Mouse (Mus musculus): ENCODE measurements around the gene Vmn1r31. TPM values are rescaled to one million over a fixed set of nuclear protein-coding genes. Genes with fewer than 3 reads are reported as not detected.

Gene Vmn1r31
- total RNA-seq (2021): not detected

DNA sequence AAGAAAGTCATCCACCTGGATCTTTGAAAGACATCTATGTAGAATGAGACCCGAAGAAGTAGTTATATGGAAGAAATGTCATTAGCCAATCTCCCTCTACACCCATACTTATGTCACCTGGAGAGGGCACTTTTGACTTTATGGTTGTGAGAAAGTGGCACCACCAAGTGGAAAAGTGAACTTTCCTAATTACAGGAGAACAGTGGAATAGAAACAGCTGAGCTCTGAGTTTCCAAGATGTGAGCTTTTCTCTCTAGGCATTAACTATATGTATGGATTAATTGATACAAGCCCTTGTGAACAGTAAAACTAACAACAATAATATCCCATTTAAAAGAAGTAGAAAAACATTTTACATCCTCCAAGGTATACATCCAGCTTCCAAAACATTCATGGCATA is at the start of gene Vmn1r31:
Vmn1r31 (minus strand) TSS at position 101 of the 400 bp plus-strand sequence.
- DNase-seq (ENCODE audit: low spot score): no peak
- intact Hi-C loops (cut with DNase I): no loop called here

DNA sequence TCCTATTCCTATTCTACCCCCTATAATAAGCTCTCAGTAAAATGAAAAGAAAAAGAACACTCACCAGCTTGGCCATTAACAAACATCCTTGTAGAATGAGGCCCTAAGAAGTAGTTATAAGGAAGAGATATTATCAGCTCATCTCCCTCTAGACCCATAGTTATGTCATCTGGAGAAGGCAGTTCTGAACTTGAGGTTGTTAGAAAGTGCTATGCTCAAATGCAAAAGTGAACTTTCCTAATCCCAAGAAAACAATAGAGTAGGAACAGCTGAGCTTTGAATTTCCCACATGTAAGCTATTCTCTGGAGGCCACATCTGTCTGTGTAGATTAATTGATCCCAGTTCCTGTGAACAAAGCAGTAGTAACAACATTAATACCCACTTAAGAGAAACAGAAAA is 31.8 kb downstream of the Vmn1r31 start, which contains the start of gene Vmn1r30:
Vmn1r30 (minus strand) TSS at position 101 of the 400 bp plus-strand sequence.
- no peak for DNase-seq (ENCODE audit: low spot score)
- intact Hi-C loops (cut with DNase I): no loop called here

Other genes with a start within 250 kb of the Vmn1r31 start
- gene Vmn1r28, start 213.3 kb downstream of the Vmn1r31 start, total RNA-seq (2021): not detected
- not detected for gene Vmn1r29, start 173.8 kb downstream of the Vmn1r31 start, total RNA-seq (2021)
- not detected for gene Vmn1r30, start 31.9 kb downstream of the Vmn1r31 start, total RNA-seq (2021)
- gene Abcg2, start 109.2 kb upstream of the Vmn1r31 start, total RNA-seq (2021): 10 to 100 TPM; 23.9 to 30.4 TPM

All from heart, postnatal 25 days (tissue).